Mouse (Mus musculus) urinary bladder, postnatal 14 days (tissue): Measurements from ENCODE around the gene Adgrb3.
A peak's percentile ranks its signal among the peaks of the same experiment; 100 is the strongest.
"Not testable (repeated sequence)": the region's sequence is repeated elsewhere in the genome, so short reads cannot be mapped to it uniquely, and the experiment has no call there.

Source experiments
- DNase-seq: peaks from one replicate; pipeline ENCODE4 v3.0.0; 2021; ENCODE audit warnings: low spot score

Gene Adgrb3

DNA sequence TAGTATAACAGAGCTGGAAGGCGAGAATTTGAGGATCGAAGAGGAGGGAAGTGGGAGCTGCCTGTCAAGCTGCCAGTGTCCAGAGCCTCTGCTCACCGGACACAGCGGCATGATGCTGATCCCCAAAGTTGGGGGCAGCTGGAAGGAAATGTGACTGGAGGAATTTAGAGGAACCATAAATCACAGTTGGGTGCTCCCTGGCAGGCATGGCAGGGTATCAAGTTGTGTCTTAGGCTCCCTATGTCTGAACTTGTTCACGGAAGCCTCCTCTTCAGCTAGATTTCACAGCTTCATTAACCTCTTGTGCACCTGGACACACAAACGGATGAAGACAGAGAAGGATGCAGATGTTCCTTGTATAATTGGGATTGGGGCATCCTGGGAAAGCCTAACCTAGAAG lies 722.8 kb downstream of the Adgrb3 start:
- DNase-seq = no peak

DNA sequence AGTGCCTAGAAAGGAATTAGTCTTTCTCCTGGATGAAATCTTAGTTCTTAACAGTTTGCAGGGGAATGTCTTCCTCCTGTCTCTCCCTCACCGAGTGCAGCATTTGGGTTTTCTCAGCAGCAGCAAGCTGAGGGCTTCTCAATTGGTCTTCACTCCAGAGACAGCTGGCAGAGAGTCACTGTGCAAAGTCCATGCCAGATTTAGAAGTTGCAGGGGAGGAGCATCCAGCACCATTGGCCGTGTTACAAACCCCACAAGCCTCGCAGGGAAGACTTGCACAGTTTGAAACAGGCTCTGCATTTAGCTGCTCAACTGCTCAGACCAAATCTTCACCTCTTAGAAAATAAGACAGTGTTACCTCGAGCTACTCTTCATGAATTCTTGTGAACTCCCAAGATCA lies 724.1 kb downstream of the Adgrb3 start:
- peak; percentile 60 for DNase-seq

GRCm38 (mm10) chr1:25088010-25088719 lies 741.3 kb downstream of the Adgrb3 start:
- DNase-seq = no peak

GRCm38 (mm10) chr1:25085616-25086372 lies 743.7 kb downstream of the Adgrb3 start:
- DNase-seq = no peak

DNA sequence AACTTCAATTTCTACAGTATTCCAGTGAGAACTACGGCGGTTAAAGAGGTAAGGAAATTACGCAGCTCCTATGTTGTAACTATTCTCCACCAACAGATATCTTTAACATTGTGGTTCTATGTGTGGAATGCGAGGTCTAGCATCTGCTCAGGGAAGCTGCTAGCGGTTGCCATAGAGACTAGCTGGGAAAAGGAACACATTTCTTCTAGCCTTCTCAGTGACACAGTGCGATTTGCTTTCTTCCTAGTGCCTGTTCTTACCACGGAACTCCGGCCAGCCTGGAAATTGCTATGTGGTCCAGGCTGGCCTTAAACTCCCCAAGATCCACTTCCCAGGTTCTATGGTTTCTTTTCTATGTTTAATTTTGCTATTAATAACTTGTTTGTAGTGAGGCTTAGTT lies 747.1 kb downstream of the Adgrb3 start:
- DNase-seq = no peak

DNA sequence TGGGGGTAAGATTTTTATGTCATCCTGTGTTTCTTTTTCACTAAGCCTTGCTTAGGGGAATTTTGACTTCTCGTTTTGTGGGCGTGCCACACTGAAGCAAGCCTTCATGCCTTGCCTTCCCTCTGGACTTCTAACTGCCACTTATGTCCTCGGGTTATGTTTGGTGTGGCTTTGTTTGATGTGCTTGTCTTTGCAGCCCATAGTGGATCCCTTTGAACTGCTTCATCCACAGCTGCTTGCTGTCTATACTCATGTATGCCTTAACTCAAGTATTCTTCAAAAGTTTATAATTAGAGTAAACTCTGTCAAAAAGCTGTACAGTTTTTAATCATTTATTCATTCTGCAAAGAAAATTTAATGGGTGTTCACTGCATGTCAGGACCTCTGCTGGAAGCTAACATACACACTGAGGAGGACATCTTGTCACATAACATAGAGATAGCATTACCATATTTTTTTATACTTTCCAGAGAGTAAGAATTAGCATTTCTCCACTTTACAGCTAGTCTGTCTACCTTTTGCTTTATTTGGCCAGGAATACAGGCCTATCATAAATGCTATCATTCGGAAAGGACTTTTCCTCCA lies 748.1 kb downstream of the Adgrb3 start:
- no peak for DNase-seq

DNA sequence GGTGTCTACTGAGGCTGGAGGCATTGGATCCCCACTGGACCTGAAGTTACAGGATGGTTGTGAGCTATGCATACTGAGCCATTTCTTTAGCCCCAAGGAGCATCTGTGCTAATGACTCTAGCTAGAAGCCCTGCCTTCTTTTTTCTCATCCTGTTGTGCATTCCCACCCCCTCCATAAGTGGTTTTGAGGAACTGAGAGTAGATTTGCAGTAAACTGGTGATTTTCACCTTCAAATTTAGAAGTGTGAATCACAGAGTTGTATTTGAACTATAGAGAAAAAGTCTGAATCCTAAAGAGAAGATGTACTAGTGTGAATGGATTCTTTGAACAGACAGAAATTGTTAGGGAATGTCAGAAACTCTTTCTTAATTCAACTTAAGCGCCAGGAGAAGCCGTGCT lies 750.1 kb downstream of the Adgrb3 start:
- no peak for DNase-seq

GRCm38 (mm10) chr1:25075952-25076351 lies 753.6 kb downstream of the Adgrb3 start:
- no peak for DNase-seq

DNA sequence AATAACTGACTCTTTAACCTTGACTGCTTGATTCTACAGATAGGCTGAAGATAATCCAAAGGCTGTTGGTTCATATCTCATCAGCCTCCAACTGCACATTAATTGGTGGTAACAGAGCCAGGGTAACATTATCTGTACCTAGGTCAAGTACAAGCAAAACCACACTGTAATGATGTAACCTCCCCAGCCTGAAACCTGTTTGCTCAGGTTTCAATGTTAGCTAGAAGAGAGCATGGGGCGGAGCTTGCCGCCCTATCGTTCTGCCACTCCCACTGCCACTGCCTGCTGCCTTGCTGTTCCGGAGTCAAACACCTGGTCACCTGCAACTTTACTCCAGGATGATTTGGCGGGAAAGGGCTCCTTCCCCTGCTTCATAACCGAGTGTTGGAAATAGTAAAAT lies 765.5 kb downstream of the Adgrb3 start:
- DNase-seq = no peak

GRCm38 (mm10) chr1:25060935-25061334 lies 768.6 kb downstream of the Adgrb3 start:
- DNase-seq = no peak

- DNase-seq = no peak
Measured at GRCm38 (mm10) chr1:25060191-25060590, 769.3 kb downstream of the Adgrb3 start.

DNA sequence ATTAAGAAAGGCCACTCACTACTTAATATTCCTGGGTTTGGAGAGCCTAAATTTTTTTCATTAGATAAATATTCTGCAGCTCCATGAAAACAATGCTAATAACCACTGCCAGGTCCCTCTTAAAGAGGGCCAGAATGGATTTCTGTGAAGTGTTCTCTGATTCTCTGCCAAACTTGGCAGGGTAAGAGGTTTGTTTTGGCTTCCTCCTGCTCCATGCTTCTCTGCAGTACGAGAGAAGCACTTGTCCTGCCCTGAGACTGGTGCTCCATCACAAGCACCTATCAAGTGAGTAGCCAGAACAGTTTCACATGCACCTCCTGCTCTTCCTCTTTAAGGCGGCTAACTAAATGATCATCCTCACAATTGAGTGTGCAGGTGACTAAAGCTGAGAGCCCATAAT lies 771.9 kb downstream of the Adgrb3 start:
- no peak for DNase-seq

DNA sequence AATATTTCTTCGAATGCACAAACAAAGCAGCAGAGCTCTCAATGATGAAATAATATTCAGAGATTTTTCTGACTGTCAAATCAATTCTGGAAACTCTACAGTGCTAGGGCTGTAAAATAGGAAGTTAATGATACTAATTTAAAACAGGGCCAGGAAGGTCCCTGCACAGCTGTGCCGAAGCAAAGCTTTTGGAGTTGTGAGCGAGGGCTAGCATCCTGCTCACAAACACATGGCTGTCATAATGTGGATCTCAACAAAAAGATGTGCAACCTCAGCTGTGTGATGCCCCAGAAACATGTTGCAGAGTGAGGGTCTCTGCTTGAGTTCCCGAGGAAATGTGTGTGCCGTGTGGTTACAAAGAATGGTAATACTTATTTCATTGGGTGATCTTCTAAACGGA lies 772.3 kb downstream of the Adgrb3 start:
- DNase-seq = no peak

DNA sequence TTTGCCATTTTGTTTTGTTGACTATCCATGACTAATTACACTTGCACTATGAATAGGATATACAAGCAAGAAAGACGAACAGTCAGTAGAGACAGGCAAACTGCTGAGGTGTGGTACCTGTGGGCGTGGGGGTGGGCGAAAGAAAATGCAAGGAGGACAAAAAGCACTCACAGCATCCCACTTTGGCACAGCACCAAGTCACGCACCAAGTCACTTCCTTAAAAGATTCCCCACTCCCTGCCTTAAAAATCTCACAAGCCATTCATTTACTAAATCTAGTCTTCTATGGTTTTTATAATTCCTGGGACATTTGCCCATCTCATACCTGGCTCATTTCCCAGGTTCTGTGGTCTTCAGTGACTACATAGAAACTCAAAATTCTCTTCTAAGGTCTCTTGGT lies 787.4 kb downstream of the Adgrb3 start:
- DNase-seq = no peak

DNA sequence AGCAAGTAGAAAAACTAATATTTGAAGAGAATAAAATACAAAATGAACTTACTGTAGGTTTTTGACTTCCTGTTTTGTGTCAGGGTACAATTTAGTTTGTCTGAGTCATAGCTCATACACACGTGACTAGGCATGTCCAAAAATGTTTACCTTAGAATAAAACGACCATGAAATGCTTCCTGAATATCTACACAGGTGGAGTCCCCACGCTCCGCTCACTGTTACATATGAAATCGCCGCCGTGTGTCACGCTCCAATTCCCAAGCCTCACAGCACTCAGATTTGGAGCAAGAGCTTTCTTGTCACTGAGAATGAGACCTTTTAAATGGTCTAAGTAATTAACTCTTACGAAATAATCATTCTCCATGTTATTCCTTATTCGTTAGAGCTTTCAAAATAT lies 795.3 kb downstream of the Adgrb3 start:
- DNase-seq = no peak

GRCm38 (mm10) chr1:25033155-25034095 lies 796.1 kb downstream of the Adgrb3 start:
- DNase-seq = no peak

DNA sequence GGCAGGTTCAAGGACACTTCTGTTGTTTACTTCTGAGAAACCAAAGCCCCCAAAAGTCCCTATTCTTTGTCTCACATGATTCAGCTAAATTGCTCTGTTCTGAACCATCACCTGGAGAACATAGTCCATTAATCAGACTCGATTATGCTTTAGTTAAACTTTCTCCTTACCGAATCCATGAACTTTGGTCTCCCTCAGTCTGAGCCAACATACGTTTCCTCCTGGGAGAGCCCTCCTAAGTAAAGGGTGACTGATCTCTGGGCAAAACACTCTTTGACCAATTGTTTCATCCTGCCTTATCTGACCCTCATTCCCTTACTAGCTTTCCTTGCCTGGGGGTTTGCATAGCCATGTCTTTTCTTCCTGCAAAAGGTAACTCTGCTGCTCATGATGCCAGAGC lies 806.4 kb downstream of the Adgrb3 start:
- no peak for DNase-seq

- DNase-seq = not testable (repeated sequence)
Measured at GRCm38 (mm10) chr1:25017851-25018250, 811.7 kb downstream of the Adgrb3 start.
